Mouse (Mus musculus): Measurements from ENCODE around the gene Tnk2.
A peak's percentile ranks its signal among the peaks of the same experiment; 100 is the strongest.

Gene Tnk2

GRCm38 (mm10) chr16:32660095-32660494 lies 16.4 kb downstream of the Tnk2 start:
- DNase-seq (ENCODE audit: low spot score), result no peak

GRCm38 (mm10) chr16:32660557-32661321 lies 17.1 kb downstream of the Tnk2 start:
- peak; percentile 55 for DNase-seq (ENCODE audit: low spot score)

GRCm38 (mm10) chr16:32661493-32661921 lies 17.8 kb downstream of the Tnk2 start:
- no peak for DNase-seq (ENCODE audit: low spot score)

GRCm38 (mm10) chr16:32662372-32662771 lies 18.7 kb downstream of the Tnk2 start:
- DNase-seq (ENCODE audit: low spot score), result no peak

GRCm38 (mm10) chr16:32663231-32663858 lies 19.7 kb downstream of the Tnk2 start:
- DNase-seq (ENCODE audit: low spot score), result no peak

GRCm38 (mm10) chr16:32664211-32664610 lies 20.5 kb downstream of the Tnk2 start:
- no peak for DNase-seq (ENCODE audit: low spot score)

- no peak for DNase-seq (ENCODE audit: low spot score)
Measured at GRCm38 (mm10) chr16:32665851-32666665, 22.4 kb downstream of the Tnk2 start.

- no peak for DNase-seq (ENCODE audit: low spot score)
Measured at GRCm38 (mm10) chr16:32666671-32667551, 23.2 kb downstream of the Tnk2 start.

- no peak for DNase-seq (ENCODE audit: low spot score)
Measured at GRCm38 (mm10) chr16:32667552-32667872, 23.8 kb downstream of the Tnk2 start.

GRCm38 (mm10) chr16:32668030-32668429 lies 24.4 kb downstream of the Tnk2 start:
- DNase-seq (ENCODE audit: low spot score), result no peak

- DNase-seq (ENCODE audit: low spot score), result no peak
Measured at GRCm38 (mm10) chr16:32668472-32668871, 24.8 kb downstream of the Tnk2 start.

- DNase-seq (ENCODE audit: low spot score), result no peak
Measured at GRCm38 (mm10) chr16:32669243-32669642, 25.6 kb downstream of the Tnk2 start.

GRCm38 (mm10) chr16:32670354-32671124 lies 26.9 kb downstream of the Tnk2 start:
- no peak for DNase-seq (ENCODE audit: low spot score)

- no peak for DNase-seq (ENCODE audit: low spot score)
Measured at GRCm38 (mm10) chr16:32671206-32671887, 27.7 kb downstream of the Tnk2 start.

- DNase-seq (ENCODE audit: low spot score), result no peak
Measured at GRCm38 (mm10) chr16:32672250-32672649, 28.6 kb downstream of the Tnk2 start.

GRCm38 (mm10) chr16:32672861-32673560 lies 29.3 kb downstream of the Tnk2 start:
- DNase-seq (ENCODE audit: low spot score), result no peak

GRCm38 (mm10) chr16:32674121-32674740 lies 30.6 kb downstream of the Tnk2 start:
- DNase-seq (ENCODE audit: low spot score), result no peak

GRCm38 (mm10) chr16:32677040-32677700 lies 33.5 kb downstream of the Tnk2 start:
- no peak for DNase-seq (ENCODE audit: low spot score)

- no peak for DNase-seq (ENCODE audit: low spot score)
Measured at GRCm38 (mm10) chr16:32677903-32678302, 34.2 kb downstream of the Tnk2 start.

Measured in left cerebral cortex, adult 11 months (tissue).